Mouse (Mus musculus): ENCODE results near the gene Sacs.

The Sacs gene

DNA sequence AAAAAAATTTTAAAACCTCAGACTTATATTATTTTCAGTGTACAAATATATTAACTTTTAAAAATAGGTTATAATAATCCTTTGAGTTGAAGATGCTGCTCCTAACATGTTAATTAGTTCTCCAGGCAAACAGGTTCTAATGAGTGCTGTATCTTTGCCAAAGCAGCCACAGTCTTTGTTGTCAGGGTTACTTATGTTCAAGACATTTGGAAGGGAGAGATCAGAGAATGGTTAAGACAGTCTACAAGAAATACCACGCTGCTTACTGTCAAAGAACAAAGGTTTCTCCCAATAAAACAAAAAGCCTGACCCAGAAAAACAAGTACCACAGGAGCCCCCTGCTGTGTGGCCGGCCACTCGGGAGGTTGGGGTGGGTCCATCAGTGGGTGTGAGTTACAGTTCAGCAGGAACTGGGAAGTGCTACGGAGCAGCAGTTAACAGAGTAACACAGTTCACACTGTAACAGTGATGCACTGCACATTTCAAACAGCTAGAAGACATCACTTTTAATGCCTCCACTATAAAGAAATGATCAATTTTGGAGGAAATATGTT lies 98.9 kb downstream of the Sacs start:
- in situ Hi-C loops (cut with MboI), result no loop called here

DNA sequence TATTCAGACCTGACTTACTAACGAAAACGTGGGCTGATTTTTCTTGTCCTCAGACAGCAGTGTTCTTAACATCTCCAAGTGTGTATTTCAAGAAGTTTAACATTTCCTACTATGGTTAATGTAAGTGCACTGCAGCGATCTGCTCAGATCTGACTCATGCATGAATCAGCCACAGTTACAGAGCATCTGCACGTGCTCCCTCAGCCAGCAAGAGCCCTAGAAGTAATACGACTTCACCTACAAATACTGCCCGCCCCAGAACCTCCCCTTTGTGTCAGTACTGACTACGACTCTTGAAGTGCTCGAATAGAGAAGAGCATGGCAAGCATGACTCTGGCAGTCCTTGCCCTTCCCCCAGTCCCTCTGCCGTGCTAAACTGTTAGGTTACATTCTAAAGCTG lies 100.5 kb downstream of the Sacs start:
- in situ Hi-C loops (cut with MboI), result no loop called here

DNA sequence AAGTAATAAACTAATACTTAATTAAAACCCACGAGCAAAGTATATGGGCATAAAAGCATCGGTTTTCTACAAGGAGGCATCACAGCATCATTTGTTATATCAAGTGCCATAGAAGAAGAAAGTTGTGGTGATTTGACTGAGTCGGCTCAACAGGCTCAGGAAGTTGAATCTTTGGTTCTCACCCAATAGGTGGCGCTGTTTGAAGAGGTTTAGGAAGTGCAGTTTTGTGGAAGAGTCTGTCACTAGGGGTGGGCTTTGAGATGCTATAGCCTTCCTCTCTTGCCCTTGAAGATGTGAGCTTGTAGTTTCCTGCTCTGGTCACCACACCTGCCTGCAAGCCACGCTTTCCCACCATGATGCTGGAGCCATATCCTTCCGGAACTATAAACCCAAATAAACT lies 104.4 kb downstream of the Sacs start:
- in situ Hi-C loops (cut with MboI), result no loop called here

DNA sequence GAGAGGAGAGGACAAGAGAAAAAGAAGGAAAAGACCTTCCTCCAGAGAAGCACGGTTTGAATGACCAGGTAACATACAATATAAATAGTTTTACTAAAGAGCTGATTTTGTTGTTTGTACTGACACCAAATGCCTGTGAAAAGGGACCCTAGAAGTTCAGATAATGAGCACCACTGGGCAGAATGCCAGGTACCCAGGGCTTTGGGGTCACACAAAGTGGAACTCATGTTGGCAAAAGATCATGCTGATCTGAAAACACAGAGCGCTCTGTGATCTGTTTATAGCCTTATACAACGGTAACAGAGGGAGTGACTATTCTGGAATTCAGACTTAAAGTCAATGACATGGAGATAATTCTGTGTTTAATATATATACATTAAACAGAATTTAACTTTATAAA lies 108.2 kb downstream of the Sacs start:
- in situ Hi-C loops (cut with MboI), result no loop called here

DNA sequence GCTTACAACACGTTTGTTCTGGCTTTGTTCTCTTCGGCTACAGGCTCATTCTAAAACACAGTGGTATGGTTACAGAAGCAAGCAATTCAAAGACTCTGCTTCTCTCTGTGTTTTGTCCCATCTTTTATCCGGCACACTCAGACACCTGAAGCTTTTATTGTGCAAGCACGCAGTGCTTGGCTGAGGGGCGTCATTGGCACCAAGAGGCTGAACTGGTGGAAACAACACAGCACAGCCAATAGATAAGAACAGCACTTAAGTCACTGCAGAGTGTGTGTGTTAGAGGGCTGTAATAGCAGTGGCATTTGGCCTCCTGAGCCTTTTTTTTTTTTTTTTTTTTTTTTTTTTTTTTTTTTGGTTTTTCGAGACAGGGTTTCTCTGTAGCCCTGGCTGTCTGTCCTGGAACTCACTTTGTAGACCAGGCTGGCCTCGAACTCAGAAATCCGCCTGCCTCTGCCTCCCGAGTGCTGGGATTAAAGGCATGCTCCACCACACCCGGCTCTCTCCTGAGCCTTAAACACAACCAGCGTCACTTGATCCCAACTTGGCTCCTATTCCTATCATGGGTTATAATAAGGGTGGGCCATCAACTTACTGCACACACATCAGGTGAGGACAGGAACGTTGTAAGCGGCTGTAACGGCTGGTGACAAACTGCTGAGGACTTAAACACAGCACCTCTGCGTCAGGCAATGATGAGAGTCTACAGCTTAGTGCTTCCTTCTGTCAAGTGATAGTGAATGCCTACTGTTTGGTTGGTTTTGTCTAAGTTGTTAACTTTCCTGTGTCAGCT lies 114.5 kb downstream of the Sacs start:
- in situ Hi-C loops (cut with MboI), result no loop called here

DNA sequence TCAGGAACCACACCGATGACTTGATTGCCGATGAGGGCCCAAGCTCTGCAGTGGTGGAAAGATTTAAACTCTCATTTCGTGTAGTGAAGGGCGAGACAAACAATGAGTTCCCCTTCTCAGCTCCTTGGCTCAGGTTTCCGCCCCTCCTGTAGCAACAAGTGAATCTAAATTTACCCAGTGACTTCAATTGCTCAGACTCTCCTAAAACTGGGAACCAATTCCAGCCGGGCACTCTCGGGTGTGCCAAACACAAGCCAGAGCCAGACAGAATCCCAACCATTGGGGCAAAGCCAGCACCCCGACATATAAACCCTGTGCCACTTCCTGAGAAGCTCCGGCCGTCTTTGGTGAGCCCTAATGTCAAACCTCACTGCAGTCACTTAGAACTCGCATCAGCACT lies 120.1 kb downstream of the Sacs start, which contains the start of gene Sgcg:
Sgcg (minus strand) TSS at position 139 of the 400 bp plus-strand sequence.
- in situ Hi-C loops (cut with MboI), result no loop called here

DNA sequence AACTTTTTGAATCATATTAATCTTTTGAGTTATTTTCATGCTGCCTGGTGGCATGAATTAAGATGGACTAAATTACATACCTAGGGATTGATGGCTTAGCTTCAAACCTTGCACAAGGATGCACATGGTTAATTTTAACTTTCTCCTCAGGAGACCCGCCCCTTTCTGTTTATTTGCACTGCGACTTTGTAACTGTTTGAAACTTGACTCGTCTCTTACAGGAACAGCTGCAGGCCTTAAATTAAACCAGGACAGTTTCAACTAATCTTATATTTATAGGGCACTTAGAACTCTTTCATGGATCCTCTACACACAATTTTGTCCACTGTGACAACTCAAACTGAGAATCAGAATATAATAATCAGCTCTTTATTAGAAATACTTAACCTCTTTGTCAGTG lies 120.8 kb downstream of the Sacs start:
- in situ Hi-C loops (cut with MboI), result no loop called here

DNA sequence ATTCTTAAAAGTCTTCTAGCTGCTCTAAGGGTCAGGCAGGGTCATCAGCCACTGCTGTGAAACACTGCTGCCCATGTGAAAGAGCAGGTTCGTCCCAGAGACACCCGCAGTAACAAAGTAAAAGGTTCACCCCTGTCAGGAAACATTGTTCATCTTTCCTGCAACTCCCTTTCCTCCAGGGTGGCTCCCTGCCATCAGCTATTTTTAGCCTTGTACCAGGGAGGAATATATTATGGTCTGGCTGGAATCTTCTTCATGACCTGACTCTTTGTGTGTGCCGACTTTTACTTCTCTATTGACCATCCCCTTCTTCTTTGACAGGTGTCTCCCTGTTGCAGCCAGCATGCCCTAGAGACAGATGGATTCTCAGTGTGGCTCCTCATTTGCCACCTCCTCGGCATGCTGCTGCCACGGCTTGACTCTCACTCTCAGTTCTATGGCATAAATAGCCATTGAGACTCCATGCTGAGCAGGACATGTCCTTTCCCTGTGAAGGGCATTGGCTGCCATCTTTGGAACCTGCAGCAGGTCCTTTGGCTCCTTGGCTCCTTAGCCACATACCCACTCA lies 129.7 kb downstream of the Sacs start:
- in situ Hi-C loops (cut with MboI), result no loop called here

DNA sequence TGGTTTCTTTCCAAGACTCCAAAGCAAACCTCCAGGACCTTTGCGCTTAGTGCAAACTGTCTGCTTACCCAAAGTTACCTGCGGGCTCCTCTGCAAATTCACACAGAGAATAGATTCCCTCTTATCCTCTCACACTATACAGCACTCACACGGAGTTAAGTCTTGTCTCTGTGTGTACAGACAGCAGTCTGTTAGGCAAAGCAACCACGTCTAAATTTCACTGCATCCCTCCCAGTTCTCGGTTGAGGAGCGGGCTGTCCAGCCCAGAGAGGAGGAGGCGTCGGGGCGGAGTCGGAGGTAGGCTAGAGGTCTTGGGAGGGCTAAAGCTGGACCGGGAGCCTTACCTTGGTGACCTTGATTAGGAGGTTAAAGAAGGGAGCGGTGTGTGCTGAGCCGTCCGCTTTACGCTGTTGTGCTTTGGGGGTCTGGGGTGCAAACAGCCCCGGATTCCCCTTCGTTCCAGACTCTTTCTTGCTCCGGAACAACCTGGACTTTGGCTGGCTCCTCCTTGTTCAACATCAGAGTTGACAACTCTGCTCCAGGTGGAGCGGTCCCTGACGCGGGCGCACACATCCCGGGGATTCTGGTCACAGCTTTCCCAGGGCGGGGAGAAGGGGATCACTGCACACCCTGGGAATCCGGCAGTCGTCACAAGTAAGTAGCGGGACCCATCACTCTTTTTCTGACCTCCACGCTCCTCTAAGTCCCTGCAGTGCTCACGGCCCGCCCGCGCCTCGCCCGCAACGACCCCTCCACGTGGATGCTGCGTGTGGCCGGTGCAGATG lies 136.3 kb downstream of the Sacs start:
- in situ Hi-C loops (cut with MboI), result no loop called here

DNA sequence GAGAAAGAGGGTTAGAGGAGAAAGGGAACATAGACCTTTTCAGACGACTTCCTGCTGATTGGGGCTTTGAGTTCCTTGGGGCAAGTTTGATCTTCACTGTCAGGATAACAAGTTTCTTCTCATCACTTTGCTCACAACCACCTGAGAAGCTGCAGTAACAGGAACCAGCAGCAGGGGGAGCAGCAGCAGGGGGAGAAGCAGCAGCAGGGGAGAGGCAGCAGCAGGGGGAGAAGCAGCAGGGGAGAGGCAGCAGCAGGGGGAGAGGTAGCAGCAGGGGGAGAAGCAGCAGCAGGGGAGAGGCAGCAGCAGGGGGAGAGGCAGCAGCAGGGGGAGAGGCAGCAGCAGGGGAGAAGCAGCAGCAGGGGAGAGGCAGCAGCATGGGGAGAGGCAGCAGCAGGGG lies 139.0 kb downstream of the Sacs start:
- in situ Hi-C loops (cut with MboI), result no loop called here

DNA sequence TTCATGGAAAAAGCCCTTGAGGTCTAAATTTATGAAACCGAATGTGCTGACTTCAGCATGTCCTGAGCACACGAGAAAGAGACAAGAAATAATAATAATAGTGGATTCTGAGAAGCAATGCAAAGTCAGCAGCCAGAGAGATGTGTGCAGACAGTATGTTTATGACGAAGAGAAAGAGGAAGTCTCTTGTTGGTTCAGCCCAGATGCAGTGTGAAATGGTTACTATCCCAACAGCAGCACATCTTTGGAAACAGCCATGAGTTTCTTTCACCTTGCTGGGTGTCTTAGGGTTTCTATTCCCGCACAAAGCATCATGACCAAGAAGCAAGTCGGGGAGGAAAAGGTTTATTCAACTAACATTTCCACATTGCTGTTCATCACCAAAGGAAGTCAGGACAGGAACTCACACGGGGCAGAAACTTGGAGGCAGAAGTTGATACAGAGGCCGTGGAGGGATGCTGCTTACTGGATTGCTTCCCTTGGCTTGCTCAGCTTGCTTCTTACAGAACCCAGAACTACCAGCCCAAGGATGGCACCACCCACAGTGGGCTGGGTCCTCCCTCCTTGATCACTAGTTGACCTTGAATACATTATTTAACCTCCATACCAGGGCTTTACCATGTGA lies 140.5 kb downstream of the Sacs start:
- in situ Hi-C loops (cut with MboI), result no loop called here

DNA sequence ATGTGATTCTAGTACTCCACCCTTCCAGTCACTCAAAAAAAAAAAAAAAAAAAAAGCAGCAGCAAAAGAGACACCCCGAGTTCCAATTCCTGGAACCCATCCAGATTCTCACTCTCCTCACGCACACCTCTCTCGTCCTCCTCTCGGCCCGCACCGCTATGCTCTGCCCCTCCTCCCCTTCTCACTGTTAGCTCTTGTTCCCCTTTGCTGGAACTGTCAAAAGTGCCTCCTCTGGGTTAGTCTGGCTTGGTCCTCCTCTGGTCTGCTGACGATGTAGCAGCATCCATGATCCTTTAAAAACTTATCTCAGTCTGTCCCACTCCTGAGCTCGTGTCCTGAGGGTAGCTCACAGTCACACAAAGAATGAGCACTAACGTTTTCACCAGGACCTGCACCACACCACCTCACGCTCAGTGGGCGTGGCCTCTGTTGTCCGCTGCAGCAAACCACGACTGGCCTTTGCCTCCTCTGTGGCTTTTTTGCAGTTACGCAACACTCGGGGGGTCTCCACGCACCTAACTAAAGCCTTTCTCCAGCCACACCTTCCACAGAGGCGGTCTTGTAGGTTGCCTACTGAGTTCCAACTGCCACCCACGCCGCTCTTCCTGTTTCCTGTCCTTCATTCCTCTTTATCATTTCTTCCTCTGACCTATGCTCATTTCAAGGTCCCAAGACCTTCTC lies 150.5 kb downstream of the Sacs start:
- in situ Hi-C loops (cut with MboI), result no loop called here
